Mouse (Mus musculus) liver, postnatal 0 days (tissue): ENCODE results near the gene Trabd2b. TPM values are rescaled to one million over a fixed set of nuclear protein-coding genes. Genes with fewer than 3 reads are reported as not detected.

Experiments used
- ATAC-seq: fragments of 200-750 bp; cut with Nextera tagmentation; 2 replicates; pipeline ENCODE4 v1.8.0; 2017; ENCODE audit warnings: mild to moderate bottlenecking, moderate library complexity
- DNase-seq: peaks from one replicate; pipeline ENCODE4 v3.0.0-alpha.2; 2016
- H3K27ac ChIP-seq: fragments of 300-500 bp; sonication (generic); 2 replicates; pipeline ENCODE4 v1.5.1; 2014; ENCODE audit warnings: antibody characterized with exemption, moderate library complexity, mild to moderate bottlenecking, low read depth
- H3K27me3 ChIP-seq: fragments of 300-500 bp; sonication (generic); 2 replicates; pipeline ENCODE4 v1.6.1; 2014; ENCODE audit warnings: low read length, control low read depth, mixed read lengths; ENCODE audit not compliant: insufficient read depth
- H3K36me3 ChIP-seq: fragments of 300-500 bp; sonication (generic); replicated peaks from 2 replicates; pipeline ENCODE4 v1.6.1; 2014; ENCODE audit warnings: mild to moderate bottlenecking, control low read depth, low read length, moderate library complexity, mixed read lengths; ENCODE audit not compliant: insufficient read depth
- H3K4me1 ChIP-seq: fragments of 300-500 bp; sonication (generic); 2 replicates; pipeline ENCODE4 v1.6.1; 2014; ENCODE audit warnings: antibody characterized with exemption, mild to moderate bottlenecking, control low read depth; ENCODE audit not compliant: insufficient read depth
- H3K4me2 ChIP-seq: fragments of 300-500 bp; sonication (generic); 2 replicates; pipeline ENCODE4 v1.6.1; 2014; ENCODE audit warnings: low read depth, mild to moderate bottlenecking, low read length, moderate library complexity, mixed read lengths
- H3K4me3 ChIP-seq: fragments of 300-500 bp; sonication (generic); 2 replicates; pipeline ENCODE4 v1.5.1; 2014; ENCODE audit warnings: low read depth, low read length
- H3K9ac ChIP-seq: fragments of 300-500 bp; sonication (generic); replicated peaks from 2 replicates; pipeline ENCODE4 v1.6.1; 2014; ENCODE audit warnings: mild to moderate bottlenecking, moderate library complexity
- H3K9me3 ChIP-seq: fragments of 300-500 bp; sonication (generic); 2 replicates; pipeline ENCODE4 v1.6.1; 2016; ENCODE audit warnings: mild to moderate bottlenecking, control low read depth, low read length, mixed read lengths
- CTCF ChIP-seq: sonication (generic); IDR thresholded peaks from 2 replicates; pipeline ENCODE4 v1.5.1; 2016; ENCODE audit warnings: antibody characterized with exemption, low read depth
- EP300 ChIP-seq: IDR thresholded peaks from 2 replicates; pipeline ENCODE4 v1.6.1; 2016; ENCODE audit warnings: antibody characterized with exemption, low read depth, mild to moderate bottlenecking
- WGBS: fragments of 180-500 bp; shearing (Covaris S2); extraction: QIAGEN DNeasy Blood & Tissue Kit; methylation state at CpG from one replicate; pipeline ENCODE4 v1.1.7; 2014; ENCODE audit not compliant: insufficient replicate concordance; 5-methylcytosine and 5-hydroxymethylcytosine counted together
- polyA plus RNA-seq: library from polyadenylated mRNA; unstranded; fragments of >200 nt; fragmentation: Nextera tagmentation; extraction: Ambion mirVana; gene quantifications from 2 replicates; pipeline ENCODE4 v1.2.1, GENCODE M21; 2015

Gene Trabd2b
- polyA plus RNA-seq, 1 experiment from 2014 or later = 0.06 TPM

- no peaks in the 10 kb centered on the region for H3K27me3 ChIP-seq
- WGBS = 57% methylated on average over 2 of the region's 2 CpGs
- no peaks in the 10 kb centered on the region for H3K36me3 ChIP-seq
- no peak for DNase-seq
- no peak overlapping the region for H3K4me2 ChIP-seq
- no peak for TF ChIP-seq EP300
- no peak for TF ChIP-seq CTCF
- H3K4me1 ChIP-seq = no peaks in the 10 kb centered on the region
- no peak overlapping the region for H3K27ac ChIP-seq
- no peak overlapping the region for H3K9ac ChIP-seq
- no peak for ATAC-seq
- H3K9me3 ChIP-seq = no peaks in the 10 kb centered on the region
- H3K4me3 ChIP-seq = no peak overlapping the region
Measured at GRCm38 (mm10) chr4:114387527-114388135, 18.9 kb upstream of the Trabd2b start.

GRCm38 (mm10) chr4:114388306-114388705, 18.2 kb upstream of the Trabd2b start:
- no peaks in the 10 kb centered on the region for H3K4me1 ChIP-seq
- TF ChIP-seq EP300 (no peak), CTCF (no peak)
- H3K36me3 ChIP-seq = no peaks in the 10 kb centered on the region
- H3K4me2 ChIP-seq = no peak overlapping the region
- no peak overlapping the region for H3K9ac ChIP-seq
- no peak overlapping the region for H3K27ac ChIP-seq
- H3K9me3 ChIP-seq = no peaks in the 10 kb centered on the region
- ATAC-seq (no peak), DNase-seq (no peak)
- WGBS = 60% methylated on average over 3 of the region's 3 CpGs
- no peak overlapping the region for H3K4me3 ChIP-seq
- H3K27me3 ChIP-seq = no peaks in the 10 kb centered on the region

GRCm38 (mm10) chr4:114389653-114390052, 16.9 kb upstream of the Trabd2b start:
- H3K36me3 ChIP-seq = no peaks in the 10 kb centered on the region
- H3K9ac ChIP-seq = no peak overlapping the region
- no peaks in the 10 kb centered on the region for H3K9me3 ChIP-seq
- H3K4me1 ChIP-seq = no peaks in the 10 kb centered on the region
- ATAC-seq = no peak
- H3K4me2 ChIP-seq = no peak overlapping the region
- no peak overlapping the region for H3K27ac ChIP-seq
- no peaks in the 10 kb centered on the region for H3K27me3 ChIP-seq
- no peak for DNase-seq
- TF ChIP-seq CTCF = no peak
- H3K4me3 ChIP-seq = no peak overlapping the region

GRCm38 (mm10) chr4:114397625-114398024, 8.9 kb upstream of the Trabd2b start:
- TF ChIP-seq EP300 = no peak
- peak; percentile 37; the same call in 1 of the 2 replicates for TF ChIP-seq CTCF
- no peak overlapping the region for H3K4me2 ChIP-seq
- H3K27ac ChIP-seq = no peak overlapping the region
- no peak for ATAC-seq
- H3K36me3 ChIP-seq = no peaks in the 10 kb centered on the region
- H3K27me3 ChIP-seq = no peaks in the 10 kb centered on the region
- no peaks in the 10 kb centered on the region for H3K9me3 ChIP-seq
- H3K4me3 ChIP-seq = no peak overlapping the region
- no peak overlapping the region for H3K9ac ChIP-seq
- DNase-seq = no peak
- no peaks in the 10 kb centered on the region for H3K4me1 ChIP-seq

- Histone ChIP-seq H3K27me3 (0 out of 2 replicates have a peak, but pooled peaks cover 3% of the 10 kb centered on the region), H3K9me3 (no peaks in the 10 kb centered on the region), H3K4me1 (no peaks in the 10 kb centered on the region), H3K4me3 (no peak overlapping the region), H3K4me2 (no peak overlapping the region), H3K27ac (no peak overlapping the region), H3K36me3 (no peaks in the 10 kb centered on the region), H3K9ac (no peak overlapping the region)
- no peak for DNase-seq
- no peak for TF ChIP-seq EP300
- no peak for TF ChIP-seq CTCF
- WGBS = 62% methylated on average over 3 of the region's 3 CpGs
- ATAC-seq = no peak
Measured at GRCm38 (mm10) chr4:114399821-114400220, 6.7 kb upstream of the Trabd2b start.

GRCm38 (mm10) chr4:114401993-114402731, 4.4 kb upstream of the Trabd2b start:
- peaks cover 19% of the 10 kb centered on the region for H3K27me3 ChIP-seq
- no peak overlapping the region for H3K4me3 ChIP-seq
- no peak overlapping the region for H3K9ac ChIP-seq
- H3K9me3 ChIP-seq = no peaks in the 10 kb centered on the region
- peaks cover 4% of the 10 kb centered on the region; the same call in 1 of the 2 replicates for H3K4me1 ChIP-seq
- H3K4me2 ChIP-seq = no peak overlapping the region
- ATAC-seq (no peak), DNase-seq (no peak)
- H3K27ac ChIP-seq = no peak overlapping the region
- H3K36me3 ChIP-seq = no peaks in the 10 kb centered on the region
- TF ChIP-seq CTCF (no peak), EP300 (no peak)
- WGBS = 63% methylated on average over 7 of the region's 7 CpGs
